Mouse (Mus musculus): ENCODE data around the gene Ecpas. TPM values are rescaled to one million over a fixed set of nuclear protein-coding genes. Genes with fewer than 3 reads are reported as not detected.
A peak's percentile ranks its signal among the peaks of the same experiment; 100 is the strongest.

Ecpas gene
- total RNA-seq, 2 experiments from 2014 or later, result 281 to 313 TPM

DNA sequence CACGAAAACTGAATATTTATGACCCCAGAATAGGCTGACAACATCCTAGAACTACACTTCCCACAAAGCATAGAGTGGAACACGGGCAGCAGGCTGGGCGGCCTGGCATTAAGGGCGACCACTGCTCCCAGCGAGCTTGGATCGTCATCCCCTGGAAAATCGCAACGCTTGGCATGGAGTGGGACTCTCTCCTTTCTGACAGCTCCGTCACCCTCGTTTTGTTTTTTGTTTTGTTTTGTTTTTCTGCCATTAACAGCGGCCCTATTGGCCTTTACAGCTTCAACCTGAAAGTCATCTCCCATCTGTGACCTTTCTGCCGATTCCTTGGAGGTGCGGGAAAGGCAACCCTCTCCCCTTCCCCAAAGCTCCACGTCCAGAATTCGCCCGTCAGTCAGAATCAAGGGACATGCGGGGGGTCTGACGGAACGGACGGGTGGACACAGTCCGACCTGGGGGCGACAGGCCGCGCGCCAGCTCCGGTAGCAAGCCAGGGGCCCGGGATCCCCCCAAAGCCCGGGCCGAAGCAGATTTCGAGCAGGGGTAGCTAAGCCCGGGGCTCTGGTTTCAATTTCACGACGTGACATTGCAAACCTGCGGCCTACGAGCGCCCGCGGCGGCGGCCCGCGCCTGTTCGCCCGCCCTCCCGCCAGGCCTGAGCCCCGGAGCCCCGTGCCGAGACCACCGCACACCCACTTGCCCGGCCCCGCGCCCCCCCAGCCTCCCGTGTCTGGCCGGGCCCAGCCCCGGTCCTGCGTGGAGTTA, 1.3 kb downstream of the Ecpas start:
- DNase-seq, result peak; percentile 70

DNA sequence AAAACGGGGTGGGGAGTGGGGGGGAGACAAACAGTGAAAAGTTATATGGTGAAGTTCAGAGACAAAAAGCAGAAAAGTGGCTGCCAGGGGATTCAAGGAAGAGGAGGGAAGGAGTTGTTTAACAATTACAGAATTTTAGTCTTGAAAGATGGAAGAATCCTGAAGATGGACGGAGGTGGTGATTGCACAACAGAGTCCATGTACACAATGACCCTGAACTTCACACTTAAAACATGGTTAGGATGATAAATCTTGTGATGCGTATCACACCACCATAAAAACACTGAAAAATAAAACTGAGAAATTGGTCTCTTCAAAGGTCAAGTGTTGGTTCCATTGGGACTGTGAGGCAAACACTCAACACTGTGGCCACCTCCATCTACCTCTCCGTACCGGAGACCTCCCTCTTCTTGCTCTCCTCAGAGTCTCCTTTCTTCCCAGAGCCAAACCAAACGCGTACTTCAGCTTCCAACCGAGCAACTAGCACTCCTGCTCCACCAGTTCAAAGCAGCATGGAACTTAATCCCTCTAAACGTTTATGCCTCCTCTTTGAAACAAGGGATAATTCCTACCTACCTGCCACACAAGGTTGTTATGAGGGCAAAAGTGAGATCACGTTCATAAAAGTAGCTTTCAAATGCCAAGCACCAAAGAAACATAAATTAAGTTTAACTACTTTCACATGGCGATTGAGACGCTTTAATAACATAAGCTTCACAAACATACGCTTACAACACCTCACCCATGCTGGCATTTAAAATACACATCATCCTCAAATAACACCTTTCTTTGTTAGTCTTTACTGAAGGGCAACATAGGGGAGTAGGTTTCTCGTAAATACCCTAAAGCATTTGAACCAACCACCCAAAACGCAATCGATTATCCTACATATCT, 2.1 kb downstream of the Ecpas start:
- no peak for DNase-seq

DNA sequence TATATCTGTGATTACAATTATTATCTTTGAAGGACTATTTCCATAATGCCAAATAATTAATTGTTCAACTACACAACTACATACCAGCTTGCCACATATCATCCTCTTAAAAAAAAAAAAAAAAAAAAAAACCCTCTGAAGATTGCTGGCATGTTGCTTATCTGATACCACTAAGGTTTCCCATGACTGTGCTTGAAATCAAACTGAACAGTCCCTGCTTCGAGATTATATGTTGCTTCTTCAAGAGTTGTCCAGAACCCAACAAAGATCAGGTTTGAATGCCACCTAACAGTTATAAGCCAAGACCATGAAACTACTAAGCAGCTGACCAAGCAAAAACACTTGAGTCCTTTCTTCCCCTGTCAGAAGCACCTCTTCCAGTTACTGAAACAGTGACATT, 5.1 kb downstream of the Ecpas start:
- DNase-seq, result no peak

DNA sequence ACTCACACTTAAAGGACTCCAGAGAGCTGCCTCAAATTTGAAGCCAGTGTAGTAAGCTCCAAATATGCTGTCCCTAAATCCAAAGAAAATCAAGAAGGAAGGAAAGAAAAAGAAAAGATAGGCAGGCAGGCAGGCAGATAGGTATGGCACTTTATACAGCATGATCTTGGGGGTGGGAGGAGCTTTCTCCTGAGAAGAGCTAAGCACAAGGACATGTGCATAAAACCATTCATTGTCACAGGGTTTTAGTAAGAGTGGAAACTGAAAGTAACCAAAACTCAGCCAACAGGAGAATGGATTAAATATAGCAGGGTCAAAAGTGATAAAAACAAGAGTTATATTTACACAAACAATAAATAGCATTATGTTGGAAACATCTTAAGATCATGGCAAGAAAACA, 14.2 kb downstream of the Ecpas start:
- no peak for DNase-seq

DNA sequence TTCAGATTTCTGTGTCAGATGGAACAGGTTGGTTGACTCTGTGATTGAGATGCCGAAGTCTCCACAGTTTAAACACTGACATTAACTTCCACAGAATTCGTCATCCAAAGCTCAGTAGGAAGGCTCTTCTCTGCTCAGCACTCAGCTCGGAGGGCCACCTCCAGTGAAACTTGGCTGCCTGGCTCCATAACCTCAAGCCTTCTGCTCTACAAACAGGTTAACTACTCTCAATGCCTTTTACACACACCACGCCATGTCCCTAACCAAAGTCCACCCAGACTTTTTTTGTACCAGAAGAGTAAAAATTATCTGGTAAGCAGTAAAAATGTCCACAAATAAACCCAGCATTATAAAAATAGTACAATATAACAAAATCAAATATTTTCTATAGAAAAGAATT, 15.1 kb downstream of the Ecpas start:
- no peak for DNase-seq

DNA sequence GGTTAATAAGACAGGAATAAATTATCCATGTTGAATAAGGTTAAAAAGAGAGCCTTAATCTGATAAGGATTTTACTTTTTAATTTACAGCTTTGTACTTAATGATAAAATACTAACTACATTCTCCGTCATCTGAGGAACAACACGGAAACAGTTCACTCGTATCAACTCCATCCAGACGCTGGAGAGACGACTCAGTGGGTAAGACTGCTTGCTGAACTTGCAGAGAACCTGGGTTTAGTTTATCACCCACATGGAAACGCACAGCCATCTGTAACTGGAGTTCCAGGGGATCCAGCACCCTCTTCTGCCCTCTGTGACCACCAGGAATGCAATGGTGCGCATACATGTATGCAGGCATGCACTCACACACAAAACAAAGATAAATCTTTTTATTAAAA, 18.1 kb downstream of the Ecpas start:
- DNase-seq, result no peak

DNA sequence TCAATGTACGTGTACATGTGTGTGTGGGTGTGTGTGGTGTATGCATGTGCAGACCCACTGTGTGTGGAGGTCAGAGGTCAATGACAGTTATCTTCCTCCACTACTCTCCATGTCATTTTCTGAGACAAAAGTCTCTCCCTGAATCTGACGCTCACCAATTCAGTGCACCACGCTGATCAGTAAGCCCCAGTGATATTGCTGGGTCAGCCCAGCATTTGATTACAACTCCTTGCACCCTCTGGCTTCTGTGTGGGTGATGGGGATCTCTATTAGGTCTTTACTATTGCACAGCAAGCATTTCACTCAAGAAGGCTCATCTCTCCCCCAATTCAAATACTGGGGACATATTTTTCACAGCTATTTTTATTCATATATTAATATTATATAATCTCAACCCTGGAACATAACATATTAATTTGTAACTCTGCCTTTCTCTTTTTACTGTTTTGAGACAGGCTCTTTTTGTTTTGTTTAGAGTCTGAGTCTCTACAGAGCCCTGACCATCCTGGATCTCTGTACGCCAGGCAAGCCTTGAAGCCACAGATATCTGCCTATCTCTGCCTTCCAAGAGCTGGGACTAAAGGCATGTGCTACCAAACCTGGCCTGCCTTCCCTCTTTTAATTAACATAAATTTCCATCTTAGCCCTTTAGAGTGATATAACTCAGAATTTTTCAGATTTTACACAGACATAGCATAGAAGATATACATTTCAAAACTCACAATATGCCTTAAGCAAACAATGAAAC, 22.3 kb downstream of the Ecpas start:
- DNase-seq, result no peak

DNA sequence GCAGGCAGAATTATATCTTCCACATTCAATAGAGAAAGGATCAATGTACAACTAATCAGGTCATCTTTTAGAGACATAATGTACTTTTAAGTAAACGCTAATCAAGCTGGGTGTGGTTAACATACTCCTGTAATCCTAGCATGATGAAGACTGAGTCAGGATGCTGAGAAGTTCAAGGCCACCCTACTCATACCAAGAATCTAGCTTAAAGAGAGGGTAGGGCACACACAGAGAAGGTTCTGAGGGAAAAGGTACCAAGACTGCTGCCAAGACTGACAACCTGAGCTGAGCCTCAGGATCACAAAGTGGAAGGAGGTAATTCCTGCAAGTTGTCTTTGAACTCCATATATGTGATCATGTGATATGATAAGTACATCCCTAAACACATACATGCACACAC, 24.0 kb downstream of the Ecpas start:
- DNase-seq, result no peak

DNA sequence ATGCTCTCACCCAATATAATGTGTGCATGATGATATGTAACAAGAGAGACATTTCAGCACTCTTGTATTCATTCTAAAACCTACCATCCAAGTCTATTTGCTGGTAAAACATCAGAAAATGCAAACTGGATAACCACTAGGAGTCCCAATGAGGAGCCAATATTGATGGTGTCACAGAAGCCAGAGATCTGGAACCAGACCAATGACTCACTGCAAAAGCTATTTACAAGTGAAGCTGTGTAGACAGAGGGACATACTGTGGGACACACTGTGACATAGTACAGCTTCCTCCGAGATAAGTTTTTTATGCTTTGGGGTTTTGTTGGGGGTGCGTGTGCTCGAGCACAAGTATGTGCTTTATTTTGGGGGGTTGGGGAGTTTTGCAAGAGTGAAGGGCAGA, 24.9 kb downstream of the Ecpas start:
- DNase-seq, result no peak

DNA sequence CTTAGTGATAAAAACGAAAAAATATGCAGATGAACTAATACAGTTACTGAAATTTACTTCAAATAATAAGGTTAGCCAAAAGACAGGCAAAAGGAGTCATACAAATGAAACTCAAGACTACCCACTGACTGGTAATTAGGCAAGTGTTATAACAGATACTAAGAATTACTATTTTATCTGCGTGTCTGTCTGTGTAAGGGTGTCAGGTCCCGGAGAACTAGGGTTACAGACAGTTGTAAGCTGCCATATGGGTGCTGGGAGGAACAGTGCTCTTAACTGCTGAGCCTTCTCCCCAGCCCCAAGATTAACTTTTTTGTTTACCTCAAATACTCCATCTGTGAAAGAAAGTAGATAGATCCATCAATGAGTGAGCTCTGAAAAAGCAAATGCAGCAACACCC, 25.8 kb downstream of the Ecpas start:
- no peak for DNase-seq

DNA sequence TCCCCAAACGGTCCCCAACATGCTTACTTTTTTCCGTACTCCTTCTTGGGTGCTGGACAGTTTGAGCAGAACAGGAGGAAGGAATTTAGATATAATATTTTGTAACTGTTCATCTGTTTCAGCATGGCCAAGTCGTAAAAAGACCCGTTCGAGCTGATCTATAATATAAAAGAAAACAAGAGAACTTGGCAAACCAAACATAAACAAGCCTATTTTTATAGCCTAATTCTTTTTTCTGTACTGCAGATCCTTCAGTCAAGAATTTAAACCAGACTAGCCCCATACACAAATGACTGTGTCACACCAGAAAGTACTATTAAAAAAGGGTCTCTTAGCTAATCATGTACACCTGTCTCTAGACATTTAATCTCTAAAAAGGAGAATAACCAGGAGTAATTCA, 27.2 kb downstream of the Ecpas start:
- DNase-seq, result no peak

DNA sequence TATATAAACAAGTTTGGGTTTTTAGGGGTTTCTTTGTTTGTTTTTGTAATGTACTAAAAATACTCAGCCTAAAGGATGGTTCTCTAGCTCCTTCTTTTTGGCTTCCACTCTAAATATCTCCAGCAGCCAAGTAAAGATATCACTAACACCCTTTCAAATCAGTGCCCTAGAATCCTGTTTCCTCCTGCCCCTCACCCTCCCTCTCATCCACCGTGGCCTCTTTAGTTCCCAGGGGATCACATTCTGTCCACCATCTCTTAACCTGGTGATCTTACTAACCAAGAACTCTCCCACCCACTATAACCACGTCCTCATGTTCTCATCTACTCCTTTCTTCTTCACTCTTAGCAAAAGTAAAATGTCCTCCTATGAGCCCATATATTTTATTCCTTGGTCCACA, 28.7 kb downstream of the Ecpas start:
- no peak for DNase-seq

GRCm38 (mm10) chr4:58874373-58874772, 38.2 kb downstream of the Ecpas start:
- DNase-seq, result no peak

DNA sequence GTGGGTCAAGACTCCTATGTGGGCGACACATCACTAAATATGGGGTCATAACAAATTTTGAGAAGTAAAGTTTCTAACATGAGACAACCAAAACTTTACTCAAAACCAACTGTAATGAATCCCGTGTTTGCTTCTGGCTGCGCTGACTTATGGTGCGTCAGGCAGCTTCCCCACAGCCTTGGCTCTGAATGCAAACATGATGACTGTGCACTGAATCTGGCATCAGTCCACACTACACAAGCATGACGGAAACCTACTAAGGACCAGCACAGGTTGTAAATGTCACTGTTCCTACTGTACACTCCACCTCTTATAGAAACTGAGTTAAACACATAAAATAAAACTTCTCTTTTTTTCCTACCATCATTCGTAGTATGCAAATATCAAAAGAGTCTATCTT, 45.3 kb downstream of the Ecpas start:
- peak; percentile 13 for DNase-seq

DNA sequence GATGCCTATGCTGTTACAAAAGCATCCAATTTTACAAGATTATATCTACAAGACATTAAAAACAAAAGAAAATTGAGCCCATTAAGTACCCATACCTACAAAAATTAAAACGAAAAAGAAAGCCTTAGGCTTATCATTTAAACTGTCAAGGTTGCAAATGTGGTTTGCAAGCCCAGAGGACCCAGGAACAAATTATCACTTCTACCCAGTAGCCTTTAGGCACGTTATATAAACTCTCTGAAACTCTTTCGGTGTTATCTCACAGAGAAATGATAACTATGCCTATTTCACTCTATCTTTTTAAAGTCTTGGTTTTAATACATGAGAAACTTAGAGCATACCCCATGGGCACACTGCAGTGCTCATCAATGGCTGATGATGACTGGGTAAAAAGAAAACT, 79.6 kb downstream of the Ecpas start:
- DNase-seq, result no peak

GRCm38 (mm10) chr4:58825921-58826320, 86.6 kb downstream of the Ecpas start:
- peak; percentile 25 for DNase-seq

DNA sequence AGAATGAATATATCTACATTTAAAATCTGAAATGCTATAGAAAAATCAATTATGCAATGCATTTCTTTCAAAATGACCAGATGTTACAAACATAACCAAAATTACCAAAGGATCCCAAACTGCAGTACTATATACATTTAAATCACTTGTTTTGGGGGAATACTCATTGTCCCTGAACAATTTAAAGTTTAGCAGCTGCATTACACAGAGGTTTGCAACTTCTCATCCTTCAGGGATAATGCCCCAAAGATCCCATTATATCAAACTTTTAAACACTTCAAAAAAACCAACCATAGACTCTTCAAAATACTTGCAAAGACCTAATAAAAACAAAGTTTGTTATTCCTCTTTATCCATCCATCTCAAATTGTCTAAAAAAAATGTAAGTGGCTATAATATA, 124.9 kb downstream of the Ecpas start, which contains the start of gene Olfr267:
TSS of gene Olfr267 (minus strand) at position 101 of the 400 bp plus-strand sequence.
- DNase-seq, result no peak

GRCm38 (mm10) chr4:58786659-58787058, 125.9 kb downstream of the Ecpas start:
- no peak for DNase-seq

- DNase-seq, result no peak
Measured at GRCm38 (mm10) chr4:58763417-58763816, 149.1 kb downstream of the Ecpas start.

DNA sequence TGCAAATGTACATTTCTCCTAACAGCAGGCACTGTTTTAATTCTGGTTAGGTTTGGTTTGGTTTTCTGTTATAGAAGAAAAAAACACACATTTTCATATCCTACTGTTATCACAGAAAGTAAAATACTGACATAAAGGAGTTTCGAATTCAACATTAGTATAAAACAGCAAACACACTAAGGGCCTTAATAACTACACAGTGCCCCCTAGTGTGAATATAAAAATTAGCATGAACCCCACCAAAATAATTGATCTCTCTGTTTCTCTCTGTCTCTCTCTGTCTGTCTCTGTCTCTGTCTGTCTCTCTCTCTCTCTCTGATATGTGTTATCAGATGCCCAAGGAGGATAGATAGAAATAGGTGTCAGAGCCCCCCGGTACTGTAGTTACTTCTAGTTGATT, 163.0 kb downstream of the Ecpas start:
- DNase-seq, result no peak

GRCm38 (mm10) chr4:58749101-58749500, 163.4 kb downstream of the Ecpas start:
- peak; percentile 58 for DNase-seq

Data from gastrocnemius, postnatal 25 days (tissue).